Comparison of ENCODE assay signal across 8 mouse cellular contexts in the genomic region with DNA sequence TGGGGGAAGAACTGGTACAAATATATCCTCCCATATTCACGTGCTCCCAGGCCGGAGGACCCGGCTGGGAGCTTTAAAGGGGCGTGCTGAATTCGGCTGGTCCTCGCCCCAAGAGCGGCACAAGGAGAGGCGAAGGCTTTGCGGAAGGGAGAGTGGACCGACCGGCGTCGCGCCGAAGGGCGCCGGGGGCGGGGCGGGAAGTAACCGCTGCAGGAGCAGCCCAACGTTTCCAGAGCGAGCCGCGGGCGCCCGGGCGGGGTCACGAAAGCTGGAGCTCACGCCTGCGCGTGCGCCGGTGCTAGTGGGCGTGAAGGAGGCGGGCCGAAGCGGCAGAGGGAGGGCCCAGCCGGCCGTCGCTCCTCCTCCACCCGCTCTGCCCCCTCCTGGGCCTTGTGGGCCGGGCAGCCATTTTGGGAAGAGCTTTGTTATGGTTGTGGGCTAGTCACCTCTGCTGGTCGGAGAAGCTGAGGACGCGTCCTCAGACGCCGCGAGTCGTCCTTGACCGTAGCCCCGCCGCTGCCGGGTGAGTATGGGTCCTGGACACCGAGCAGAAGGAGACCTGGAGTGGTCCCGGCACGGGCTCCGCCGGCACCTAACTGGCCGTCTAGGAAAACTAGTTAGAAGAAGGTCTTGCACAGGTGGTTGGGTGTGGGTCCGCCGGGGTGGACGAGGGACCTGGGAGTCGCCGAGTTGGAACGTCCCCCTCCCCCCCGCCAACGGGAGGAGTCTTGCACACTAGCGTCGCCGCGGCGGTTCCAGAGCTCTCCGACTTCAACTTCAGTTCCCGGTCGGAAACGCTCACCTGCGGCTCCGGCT. TPM values are rescaled to one million over a fixed set of nuclear protein-coding genes. Genes with fewer than 3 reads are reported as not detected.
DNase-seq lines count a peak whose midpoint lies in the region; ATAC-seq lines count a peak whose summit lies in the region.

A gene (plus strand): TSS at position 353 of the 816 bp plus-strand sequence.

- H3K4me1 ChIP-seq in hindbrain, embryonic 13.5 days (replicated peaks) = peaks cover 29% of the 10 kb centered on the region

- DNase-seq in NIH3T3 (ENCODE audit: low read depth) = peak; percentile 99
- DNase-seq in cerebellum, postnatal 10 days = peak; percentile 98 to 99
- peak; percentile 94 to 97 for DNase-seq in frontal cortex, postnatal 14 days (ENCODE audit: low spot score in 2 of 2)
- peak; percentile 91 to 97 for DNase-seq in layer of hippocampus, postnatal 25 days (ENCODE audit: extremely low spot score in 1 of 2, low spot score in 1 of 2)
- peak; percentile 98 for DNase-seq in lung, postnatal 25 days (ENCODE audit: low spot score)
- peak; percentile 97 for DNase-seq in retina, embryonic 14.5 days (ENCODE audit: low spot score)
- DNase-seq in thymus, postnatal 4 days = peak; percentile 99

- peak within 1 kb of the TSS; percentile 87 for H3K4me3 ChIP-seq in hindbrain, embryonic 13.5 days

- H3K9ac ChIP-seq in hindbrain, embryonic 13.5 days = peak within 1 kb of the TSS; percentile 83

- H3K27me3 ChIP-seq in hindbrain, embryonic 13.5 days = no peaks in the 10 kb centered on the region

- ATAC-seq in hindbrain, embryonic 13.5 days (ENCODE audit: low FRiP score) = peak; percentile 96

- H3K4me2 ChIP-seq in hindbrain, embryonic 13.5 days = peak within 1 kb of the TSS; percentile 83

- peaks cover 7% of the 10 kb centered on the region for H3K36me3 ChIP-seq in hindbrain, embryonic 13.5 days

- H3K27ac ChIP-seq in hindbrain, embryonic 13.5 days = peak within 1 kb of the TSS; percentile 91

- under 1% methylated on average over 76 of the region's 78 CpGs for WGBS in hindbrain, embryonic 13.5 days

- H3K9me3 ChIP-seq in hindbrain, embryonic 13.5 days = no peaks in the 10 kb centered on the region

RNA-seq across cellular contexts. Expression of the gene that starts here (rescaled TPM):
- polyA plus RNA-seq in hindbrain, embryonic 13.5 days (2015; fragmentation: Nextera tagmentation; extraction: Ambion mirVana) = 18.1 and 18.5 TPM in 2 replicates
- 10 to 100 TPM; 35.8 to 40.7 TPM for total RNA-seq in layer of hippocampus, postnatal 25 days (2021)

Comparison
In these comparisons a context has a peak if more than half of its experiments do, and no peak if none do; other contexts are left out.
1. Peak in every context shown above with its lines: DNase-seq, ATAC-seq, H3K4me3 ChIP-seq and H3K27ac ChIP-seq.